Mouse (Mus musculus): Measurements from ENCODE around the gene Lpp.

- TF ChIP-seq CTCF (IDR thresholded peaks at IDR 0.05; ENCODE audit: control insufficient read depth, insufficient read depth, insufficient replicate concordance, low read depth, low read length) = no peak
- TF ChIP-seq POLR2A (IDR thresholded peaks at IDR 0.05; ENCODE audit: control insufficient read depth, low read depth, low read length) = no peak
Measured at GRCm38 (mm10) chr16:24880698-24881097, 487.4 kb downstream of the Lpp start.

All from testis, adult 2 months (tissue).